Mouse (Mus musculus): ENCODE data around the gene Qpct.

Qpct gene

DNA sequence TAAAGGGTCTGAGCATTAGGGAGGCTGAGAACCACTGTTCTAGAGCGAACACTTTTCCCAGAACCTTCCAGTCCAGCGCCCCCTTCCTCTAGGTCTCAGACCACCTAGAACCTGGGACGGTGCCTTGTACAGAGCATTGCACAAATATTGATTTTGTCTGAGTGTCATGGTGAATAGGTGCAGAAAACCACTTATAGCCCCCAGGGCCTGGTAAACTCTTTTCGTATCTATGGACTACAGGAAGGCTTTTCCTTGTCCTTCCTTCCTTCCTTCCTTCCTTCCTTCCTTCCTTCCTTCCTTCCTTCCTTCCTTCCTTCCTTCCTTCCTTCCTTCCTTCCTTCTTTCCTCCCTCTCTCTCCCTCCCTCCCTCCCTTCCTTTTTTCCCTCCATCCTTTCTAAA lies at the start of gene Qpct:
Gene Qpct (plus strand): TSS at position 301 of the 400 bp plus-strand sequence.
- H3K4me3 ChIP-seq (replicated peaks; ENCODE audit: low read length): peak within 1 kb of the TSS; percentile 84
- no peak for TF ChIP-seq POU5F1 (IDR thresholded peaks at IDR 0.05; ENCODE audit: borderline replicate concordance, low read length)
- no peak for TF ChIP-seq CTCF (conservative IDR thresholded peaks at IDR 0.05; ENCODE audit: low read length)
- no peak for TF ChIP-seq NANOG (IDR thresholded peaks at IDR 0.05; ENCODE audit: borderline replicate concordance, low read length)
- no peaks in the 10 kb centered on the region for H3K9me3 ChIP-seq (ENCODE audit: low read length)
- H3K27me3 ChIP-seq (ENCODE audit: insufficient read depth, low read length): peaks cover 21% of the 10 kb centered on the region
- no peaks in the 10 kb centered on the region for H3K36me3 ChIP-seq (ENCODE audit: insufficient read depth, low read length)
- peaks cover 11% of the 10 kb centered on the region for H3K4me1 ChIP-seq (replicated peaks; ENCODE audit: low read depth, low read length)

GRCm38 (mm10) chr17:79013625-79014024 lies 38.1 kb upstream of the Qpct start:
- H3K27me3 ChIP-seq (ENCODE audit: insufficient read depth, low read length): 0 out of 2 replicates have a peak, but pooled peaks cover 2% of the 10 kb centered on the region
- H3K4me3 ChIP-seq (replicated peaks; ENCODE audit: low read length): no peak overlapping the region
- H3K4me1 ChIP-seq (replicated peaks; ENCODE audit: low read depth, low read length): 0 out of 2 replicates have a peak, but pooled peaks cover 8% of the 10 kb centered on the region
- H3K36me3 ChIP-seq (ENCODE audit: insufficient read depth, low read length): peaks cover 15% of the 10 kb centered on the region
- no peak for TF ChIP-seq NANOG (IDR thresholded peaks at IDR 0.05; ENCODE audit: borderline replicate concordance, low read length)
- no peak for TF ChIP-seq POU5F1 (IDR thresholded peaks at IDR 0.05; ENCODE audit: borderline replicate concordance, low read length)
- no peak for TF ChIP-seq CTCF (conservative IDR thresholded peaks at IDR 0.05; ENCODE audit: low read length)
- H3K9me3 ChIP-seq (ENCODE audit: low read length): no peaks in the 10 kb centered on the region

DNA sequence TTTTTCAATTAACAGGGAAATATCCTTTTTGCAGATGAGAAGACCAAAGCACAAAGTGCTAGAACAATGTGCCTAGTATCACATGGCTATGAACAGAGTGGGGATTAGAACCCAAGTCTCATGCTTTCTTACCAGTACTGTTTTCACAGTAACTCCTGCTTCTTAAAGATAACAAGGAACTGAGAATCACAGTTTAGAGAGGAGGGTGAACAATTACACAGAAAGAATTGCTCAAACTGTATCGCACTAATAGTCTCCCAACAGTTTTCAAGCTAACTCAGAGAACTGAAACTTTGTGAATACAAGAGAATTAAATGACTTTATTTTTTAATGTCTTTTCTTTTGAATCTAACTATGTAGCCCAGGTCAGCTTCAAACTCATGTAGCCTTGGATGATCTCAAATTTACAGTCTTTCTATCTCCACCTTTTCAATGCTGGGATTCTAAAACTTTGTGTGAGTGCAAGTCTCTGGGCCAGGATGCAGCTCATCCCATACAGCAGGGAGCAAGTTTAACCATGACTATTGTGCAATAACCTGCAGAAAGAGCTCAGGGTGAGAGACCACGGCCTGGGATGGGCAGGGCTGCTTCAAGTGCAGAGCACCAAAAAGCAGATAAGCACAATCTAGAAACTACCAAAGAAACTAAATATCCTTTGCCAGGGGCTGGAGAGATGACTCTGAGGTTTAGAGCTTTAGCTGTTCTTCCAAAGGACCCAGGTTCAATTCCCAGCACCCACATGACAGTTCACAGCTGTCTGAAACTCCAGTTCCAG lies 36.6 kb upstream of the Qpct start:
- Histone ChIP-seq H3K4me1 (replicated peaks; ENCODE audit: low read depth, low read length) (peaks cover 10% of the 10 kb centered on the region; the same call in 1 of the 2 replicates), H3K36me3 (ENCODE audit: insufficient read depth, low read length) (peaks cover 15% of the 10 kb centered on the region), H3K4me3 (replicated peaks; ENCODE audit: low read length) (no peak overlapping the region), H3K27me3 (ENCODE audit: insufficient read depth, low read length) (0 out of 2 replicates have a peak, but pooled peaks cover 5% of the 10 kb centered on the region), H3K9me3 (ENCODE audit: low read length) (no peaks in the 10 kb centered on the region)
- TF ChIP-seq POU5F1 (IDR thresholded peaks at IDR 0.05; ENCODE audit: borderline replicate concordance, low read length) (no peak), CTCF (conservative IDR thresholded peaks at IDR 0.05; ENCODE audit: low read length) (no peak), NANOG (IDR thresholded peaks at IDR 0.05; ENCODE audit: borderline replicate concordance, low read length) (no peak)

DNA sequence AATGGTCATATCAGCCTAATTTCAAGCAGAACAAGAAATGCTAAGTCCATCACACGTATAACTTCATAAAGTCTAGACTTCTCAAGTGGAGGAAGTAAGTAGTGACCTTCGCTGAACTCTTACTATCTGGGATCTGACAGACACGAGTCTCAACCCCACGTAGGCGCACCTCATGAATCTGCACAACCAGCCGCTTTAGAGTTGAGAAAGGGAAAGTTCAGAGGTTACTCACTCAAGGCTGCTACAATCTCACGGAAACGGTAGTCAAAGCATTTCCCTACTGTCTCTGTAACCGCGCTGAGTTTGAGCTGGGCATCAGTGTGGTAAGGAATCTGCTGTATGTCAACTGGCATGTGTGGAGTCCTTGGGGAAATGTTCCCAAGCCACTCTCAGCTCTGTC lies 35.9 kb upstream of the Qpct start:
- Histone ChIP-seq H3K4me3 (replicated peaks; ENCODE audit: low read length) (no peak overlapping the region), H3K9me3 (ENCODE audit: low read length) (no peaks in the 10 kb centered on the region), H3K27me3 (ENCODE audit: insufficient read depth, low read length) (peaks cover 5% of the 10 kb centered on the region), H3K4me1 (replicated peaks; ENCODE audit: low read depth, low read length) (peaks cover 10% of the 10 kb centered on the region; the same call in 1 of the 2 replicates), H3K36me3 (ENCODE audit: insufficient read depth, low read length) (peaks cover 15% of the 10 kb centered on the region)
- TF ChIP-seq POU5F1 (IDR thresholded peaks at IDR 0.05; ENCODE audit: borderline replicate concordance, low read length) (no peak), CTCF (conservative IDR thresholded peaks at IDR 0.05; ENCODE audit: low read length) (no peak), NANOG (IDR thresholded peaks at IDR 0.05; ENCODE audit: borderline replicate concordance, low read length) (no peak)

DNA sequence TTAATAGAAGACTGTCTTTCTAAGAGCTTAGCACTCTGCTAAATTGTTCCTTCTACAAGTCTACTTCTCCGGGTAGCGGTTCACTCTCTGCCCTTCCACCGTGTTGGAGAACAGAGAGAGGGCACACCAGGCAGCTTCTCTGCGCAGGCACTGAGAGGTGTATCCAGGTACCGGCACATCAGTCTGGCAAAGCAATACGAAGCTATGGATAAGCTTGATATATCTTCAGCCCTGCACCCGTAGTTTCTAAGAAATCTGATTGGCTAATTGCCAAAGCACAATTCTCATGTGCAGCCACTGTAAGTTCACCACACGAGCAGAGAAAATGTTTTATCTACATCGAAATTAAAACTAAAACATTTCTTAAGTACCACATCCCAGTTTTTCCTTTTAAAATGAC lies 33.3 kb upstream of the Qpct start:
- Histone ChIP-seq H3K4me1 (replicated peaks; ENCODE audit: low read depth, low read length) (peaks cover 16% of the 10 kb centered on the region; the same call in 1 of the 2 replicates), H3K9me3 (ENCODE audit: low read length) (no peaks in the 10 kb centered on the region), H3K36me3 (ENCODE audit: insufficient read depth, low read length) (no peaks in the 10 kb centered on the region), H3K27me3 (ENCODE audit: insufficient read depth, low read length) (peaks cover 19% of the 10 kb centered on the region), H3K4me3 (replicated peaks; ENCODE audit: low read length) (no peak overlapping the region)
- TF ChIP-seq NANOG (IDR thresholded peaks at IDR 0.05; ENCODE audit: borderline replicate concordance, low read length) (no peak), CTCF (conservative IDR thresholded peaks at IDR 0.05; ENCODE audit: low read length) (no peak), POU5F1 (IDR thresholded peaks at IDR 0.05; ENCODE audit: borderline replicate concordance, low read length) (no peak)

DNA sequence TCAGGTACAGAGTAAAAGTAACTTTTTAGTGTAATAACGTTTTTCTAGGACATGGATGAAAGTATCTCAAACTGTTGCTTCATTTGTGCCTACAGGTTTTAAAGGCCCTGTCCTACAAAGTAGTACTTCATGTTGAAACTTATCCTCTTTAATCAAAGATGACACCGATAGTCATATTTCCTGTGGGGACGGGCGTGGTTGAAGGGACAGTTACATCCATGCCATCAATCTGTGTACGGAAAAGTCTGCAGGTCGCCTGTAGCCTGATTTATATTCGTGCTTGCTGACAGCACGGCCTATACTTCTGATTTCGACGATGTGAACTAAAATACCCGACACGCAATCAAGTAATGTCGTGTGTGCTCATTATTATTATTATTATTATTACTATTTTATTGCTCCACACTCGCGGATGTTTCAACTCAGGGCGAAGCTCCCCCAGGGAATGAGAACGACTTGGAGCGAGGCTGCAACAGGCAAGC lies 31.9 kb upstream of the Qpct start:
- H3K36me3 ChIP-seq (ENCODE audit: insufficient read depth, low read length): no peaks in the 10 kb centered on the region
- no peak for TF ChIP-seq CTCF (conservative IDR thresholded peaks at IDR 0.05; ENCODE audit: low read length)
- TF ChIP-seq POU5F1 (IDR thresholded peaks at IDR 0.05; ENCODE audit: borderline replicate concordance, low read length): no peak
- TF ChIP-seq NANOG (IDR thresholded peaks at IDR 0.05; ENCODE audit: borderline replicate concordance, low read length): no peak
- H3K4me3 ChIP-seq (replicated peaks; ENCODE audit: low read length): peak overlapping the region; percentile 88
- no peaks in the 10 kb centered on the region for H3K9me3 ChIP-seq (ENCODE audit: low read length)
- peaks cover 16% of the 10 kb centered on the region; the same call in 1 of the 2 replicates for H3K4me1 ChIP-seq (replicated peaks; ENCODE audit: low read depth, low read length)
- peaks cover 19% of the 10 kb centered on the region for H3K27me3 ChIP-seq (ENCODE audit: insufficient read depth, low read length)

DNA sequence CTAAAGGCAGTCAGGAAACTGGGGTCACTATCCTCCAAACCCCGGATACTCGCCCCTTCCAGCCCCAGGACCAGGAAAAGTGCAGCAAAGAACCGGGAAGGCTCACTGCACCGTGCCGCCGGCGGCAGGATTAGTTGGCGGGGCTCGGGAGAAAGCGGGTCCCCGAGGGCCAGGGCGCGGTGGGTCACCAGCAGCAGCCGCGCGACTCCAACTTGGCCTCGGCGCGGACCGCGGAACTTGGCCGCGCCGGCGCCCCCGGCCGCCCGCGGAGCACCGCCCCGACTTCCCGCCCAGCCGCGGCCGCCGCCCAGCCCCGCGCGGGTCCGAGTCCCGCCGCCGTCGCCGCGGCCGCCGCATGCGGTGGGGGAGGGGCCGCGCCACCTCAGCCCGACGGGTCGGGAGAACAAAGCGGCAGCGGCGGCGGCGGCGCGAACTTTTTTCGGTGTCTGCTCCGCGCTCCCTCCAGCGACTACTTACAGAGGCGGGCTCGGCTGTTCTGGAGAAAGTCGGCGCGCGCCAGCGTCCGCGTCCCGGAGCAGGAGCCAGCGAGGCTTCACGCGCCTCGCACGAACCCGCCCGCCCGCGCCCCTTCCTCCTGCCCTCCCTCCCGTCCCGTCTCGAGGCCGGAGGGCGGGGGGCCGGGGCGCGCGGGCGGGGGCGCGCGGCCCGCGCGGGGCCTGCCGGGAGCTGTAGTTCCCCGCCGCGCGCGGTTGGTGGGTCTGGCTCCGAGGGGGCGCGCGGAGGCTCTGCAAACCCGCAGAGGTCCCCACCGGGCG lies 31.3 kb upstream of the Qpct start, which contains the start of gene Prkd3:
Gene Prkd3 (minus strand): TSS at position 609 of the 776 bp plus-strand sequence.
- H3K9me3 ChIP-seq (ENCODE audit: low read length): no peaks in the 10 kb centered on the region
- H3K27me3 ChIP-seq (ENCODE audit: insufficient read depth, low read length): peaks cover 19% of the 10 kb centered on the region
- no peaks in the 10 kb centered on the region for H3K36me3 ChIP-seq (ENCODE audit: insufficient read depth, low read length)
- no peak for TF ChIP-seq CTCF (conservative IDR thresholded peaks at IDR 0.05; ENCODE audit: low read length)
- no peak for TF ChIP-seq POU5F1 (IDR thresholded peaks at IDR 0.05; ENCODE audit: borderline replicate concordance, low read length)
- TF ChIP-seq NANOG (IDR thresholded peaks at IDR 0.05; ENCODE audit: borderline replicate concordance, low read length): no peak
- H3K4me3 ChIP-seq (replicated peaks; ENCODE audit: low read length): peak within 1 kb of the TSS; percentile 88
- H3K4me1 ChIP-seq (replicated peaks; ENCODE audit: low read depth, low read length): peaks cover 16% of the 10 kb centered on the region; the same call in 1 of the 2 replicates

GRCm38 (mm10) chr17:79020984-79021335 lies 30.7 kb upstream of the Qpct start:
- Histone ChIP-seq H3K4me3 (replicated peaks; ENCODE audit: low read length) (peak overlapping the region; percentile 88), H3K9me3 (ENCODE audit: low read length) (no peaks in the 10 kb centered on the region), H3K36me3 (ENCODE audit: insufficient read depth, low read length) (no peaks in the 10 kb centered on the region), H3K27me3 (ENCODE audit: insufficient read depth, low read length) (peaks cover 19% of the 10 kb centered on the region), H3K4me1 (replicated peaks; ENCODE audit: low read depth, low read length) (peaks cover 16% of the 10 kb centered on the region; the same call in 1 of the 2 replicates)
- no peak for TF ChIP-seq NANOG (IDR thresholded peaks at IDR 0.05; ENCODE audit: borderline replicate concordance, low read length)
- no peak for TF ChIP-seq POU5F1 (IDR thresholded peaks at IDR 0.05; ENCODE audit: borderline replicate concordance, low read length)
- TF ChIP-seq CTCF (conservative IDR thresholded peaks at IDR 0.05; ENCODE audit: low read length): no peak

Measured in E14TG2a.4 (cell line).